Mouse (Mus musculus): ENCODE data around the gene Nlgn1. TPM values are rescaled to one million over a fixed set of nuclear protein-coding genes. Genes with fewer than 3 reads are reported as not detected.

The Nlgn1 gene
- polyA plus RNA-seq, 1 experiment from 2014 or later = 0.34 TPM

- peak overlapping the region; percentile 47 to 54 for H3K4me3 ChIP-seq (ENCODE audit: control insufficient read depth in 1 of 2, insufficient read depth in 1 of 2, low read depth in 1 of 2, low read length in 2 of 2)
- peak overlapping the region; percentile 95 for H3K4me2 ChIP-seq (ENCODE audit: low read length)
- H3K4me1 ChIP-seq (ENCODE audit: control insufficient read depth in 2 of 2, insufficient read depth in 2 of 2, low read length in 2 of 2) = peaks cover 0 to 8% of the 10 kb centered on the region in 2 experiments; a peak in 2 of 4 replicates
- no peak overlapping the region for H3K27ac ChIP-seq (replicated peaks in 1 of 2; ENCODE audit: control insufficient read depth in 1 of 2, insufficient read depth in 1 of 2, low read depth in 2 of 2, low read length in 2 of 2)
- no peak for ATAC-seq (ENCODE audit: insufficient number of reproducible peaks, insufficient read depth, low FRiP score, low read depth)
- H3K9ac ChIP-seq (ENCODE audit: low read length) = peak overlapping the region; percentile 61
- H3K27me3 ChIP-seq (ENCODE audit: control insufficient read depth, insufficient read depth, low read length) = peaks cover 8% of the 10 kb centered on the region
- H3K9me3 ChIP-seq (ENCODE audit: control insufficient read depth, low read length) = no peaks in the 10 kb centered on the region
- H3K36me3 ChIP-seq (ENCODE audit: control insufficient read depth, insufficient read depth, low read length) = no peaks in the 10 kb centered on the region
- WGBS = 1% methylated on average over 10 of the region's 10 CpGs
Observed at GRCm38 (mm10) chr3:26152510-26153035, 179.7 kb downstream of the Nlgn1 start.

- Histone ChIP-seq H3K27ac (replicated peaks in 1 of 2; ENCODE audit: control insufficient read depth in 1 of 2, insufficient read depth in 1 of 2, low read depth in 2 of 2, low read length in 2 of 2) (no peak overlapping the region), H3K9me3 (ENCODE audit: control insufficient read depth, low read length) (no peaks in the 10 kb centered on the region), H3K9ac (ENCODE audit: low read length) (no peak overlapping the region), H3K27me3 (ENCODE audit: control insufficient read depth, insufficient read depth, low read length) (peaks cover 8% of the 10 kb centered on the region), H3K4me1 (ENCODE audit: control insufficient read depth in 2 of 2, insufficient read depth in 2 of 2, low read length in 2 of 2) (peaks cover 0 to 8% of the 10 kb centered on the region in 2 experiments; a peak in 2 of 4 replicates), H3K36me3 (ENCODE audit: control insufficient read depth, insufficient read depth, low read length) (no peaks in the 10 kb centered on the region), H3K4me2 (ENCODE audit: low read length) (no peak overlapping the region), H3K4me3 (ENCODE audit: control insufficient read depth in 1 of 2, insufficient read depth in 1 of 2, low read depth in 1 of 2, low read length in 2 of 2) (no peak overlapping the region)
- 31% methylated on average over 6 of the region's 6 CpGs for WGBS
- no peak for ATAC-seq (ENCODE audit: insufficient number of reproducible peaks, insufficient read depth, low FRiP score, low read depth)
Observed at GRCm38 (mm10) chr3:26151351-26152020, 180.8 kb downstream of the Nlgn1 start.

- Histone ChIP-seq H3K4me3 (ENCODE audit: control insufficient read depth in 1 of 2, insufficient read depth in 1 of 2, low read depth in 1 of 2, low read length in 2 of 2) (no peak overlapping the region), H3K4me2 (ENCODE audit: low read length) (no peak overlapping the region), H3K27ac (replicated peaks in 1 of 2; ENCODE audit: control insufficient read depth in 1 of 2, insufficient read depth in 1 of 2, low read depth in 2 of 2, low read length in 2 of 2) (no peak overlapping the region), H3K27me3 (ENCODE audit: control insufficient read depth, insufficient read depth, low read length) (no peaks in the 10 kb centered on the region), H3K9ac (ENCODE audit: low read length) (no peak overlapping the region), H3K9me3 (ENCODE audit: control insufficient read depth, low read length) (no peaks in the 10 kb centered on the region), H3K4me1 (ENCODE audit: control insufficient read depth in 2 of 2, insufficient read depth in 2 of 2, low read length in 2 of 2) (no peaks in the 10 kb centered on the region), H3K36me3 (ENCODE audit: control insufficient read depth, insufficient read depth, low read length) (no peaks in the 10 kb centered on the region)
- ATAC-seq (ENCODE audit: insufficient number of reproducible peaks, insufficient read depth, low FRiP score, low read depth) = no peak
- 71% methylated on average over 3 of the region's 3 CpGs for WGBS
Observed at GRCm38 (mm10) chr3:26146174-26146573, 186.1 kb downstream of the Nlgn1 start.

DNA sequence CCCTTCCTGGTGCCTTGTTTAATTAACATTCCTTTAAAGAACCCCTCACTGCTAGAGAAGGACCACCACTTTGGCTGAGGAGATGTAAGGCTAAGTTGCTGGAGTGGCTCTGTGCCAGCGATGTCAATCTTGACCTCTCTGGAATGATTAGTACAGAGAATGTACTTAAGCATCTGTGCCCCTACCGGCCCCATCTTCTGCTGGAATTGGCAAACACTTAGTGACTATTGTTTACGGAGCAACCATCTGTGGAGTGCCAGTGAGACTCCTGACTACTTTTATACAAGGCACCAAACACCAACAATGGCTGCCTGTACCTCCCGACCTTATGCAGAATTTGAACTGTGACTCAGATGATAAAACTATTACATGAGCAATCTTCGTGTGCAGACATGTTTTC, 186.8 kb downstream of the Nlgn1 start:
- Histone ChIP-seq H3K4me1 (ENCODE audit: control insufficient read depth in 2 of 2, insufficient read depth in 2 of 2, low read length in 2 of 2) (no peaks in the 10 kb centered on the region), H3K9ac (ENCODE audit: low read length) (no peak overlapping the region), H3K36me3 (ENCODE audit: control insufficient read depth, insufficient read depth, low read length) (no peaks in the 10 kb centered on the region), H3K9me3 (ENCODE audit: control insufficient read depth, low read length) (no peaks in the 10 kb centered on the region), H3K4me2 (ENCODE audit: low read length) (no peak overlapping the region), H3K27ac (replicated peaks in 1 of 2; ENCODE audit: control insufficient read depth in 1 of 2, insufficient read depth in 1 of 2, low read depth in 2 of 2, low read length in 2 of 2) (no peak overlapping the region), H3K27me3 (ENCODE audit: control insufficient read depth, insufficient read depth, low read length) (no peaks in the 10 kb centered on the region), H3K4me3 (ENCODE audit: control insufficient read depth in 1 of 2, insufficient read depth in 1 of 2, low read depth in 1 of 2, low read length in 2 of 2) (no peak overlapping the region)
- 70% methylated on average over 5 of the region's 5 CpGs for whole genome bisulfite sequencing
- ATAC-seq (ENCODE audit: insufficient number of reproducible peaks, insufficient read depth, low FRiP score, low read depth) = no peak

GRCm38 (mm10) chr3:26141590-26141989, 190.7 kb downstream of the Nlgn1 start:
- WGBS = 80% methylated on average over 3 of the region's 3 CpGs
- Histone ChIP-seq H3K27ac (replicated peaks in 1 of 2; ENCODE audit: control insufficient read depth in 1 of 2, insufficient read depth in 1 of 2, low read depth in 2 of 2, low read length in 2 of 2) (no peak overlapping the region), H3K9ac (ENCODE audit: low read length) (no peak overlapping the region), H3K4me3 (ENCODE audit: control insufficient read depth in 1 of 2, insufficient read depth in 1 of 2, low read depth in 1 of 2, low read length in 2 of 2) (no peak overlapping the region), H3K9me3 (ENCODE audit: control insufficient read depth, low read length) (no peaks in the 10 kb centered on the region), H3K4me2 (ENCODE audit: low read length) (no peak overlapping the region), H3K4me1 (ENCODE audit: control insufficient read depth in 2 of 2, insufficient read depth in 2 of 2, low read length in 2 of 2) (no peaks in the 10 kb centered on the region), H3K27me3 (ENCODE audit: control insufficient read depth, insufficient read depth, low read length) (no peaks in the 10 kb centered on the region), H3K36me3 (ENCODE audit: control insufficient read depth, insufficient read depth, low read length) (no peaks in the 10 kb centered on the region)
- no peak for ATAC-seq (ENCODE audit: insufficient number of reproducible peaks, insufficient read depth, low FRiP score, low read depth)

DNA sequence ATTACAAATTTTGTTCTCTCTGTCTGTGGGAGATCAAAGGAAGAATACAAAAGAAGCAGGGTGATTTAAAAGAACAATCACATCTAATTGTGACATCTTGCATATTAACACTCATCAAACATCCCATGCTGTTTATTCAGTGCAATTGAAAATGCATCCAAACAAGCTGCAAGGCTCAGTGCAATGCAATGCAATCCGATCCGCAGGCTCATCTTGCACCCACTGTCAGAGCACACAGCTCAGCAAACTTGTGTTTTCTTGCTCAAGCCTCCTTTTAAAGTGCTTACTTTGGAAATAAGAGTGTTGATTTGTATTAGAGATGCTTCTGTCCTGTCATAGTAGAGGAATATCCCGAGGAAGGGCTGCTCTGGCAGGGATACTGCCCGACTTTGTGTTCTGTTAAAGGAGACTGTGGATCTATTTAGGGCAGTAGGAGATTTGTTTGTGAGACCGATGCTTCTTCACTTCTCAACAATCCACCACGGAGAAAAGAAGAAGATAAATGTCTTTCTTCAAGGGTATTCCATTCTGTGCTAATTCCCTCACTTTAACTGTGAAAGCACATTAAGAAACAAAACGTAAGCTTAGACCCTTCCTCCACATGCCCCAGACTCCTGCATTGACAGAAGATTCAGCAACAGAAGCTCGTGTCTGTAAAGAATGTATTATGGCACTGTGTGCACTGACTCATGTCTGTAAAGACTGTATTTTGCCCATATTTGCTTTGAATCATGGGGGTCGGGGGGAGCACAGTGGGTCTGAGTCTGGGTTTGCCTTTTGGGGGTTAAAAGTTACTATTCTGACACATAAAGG, 197.2 kb downstream of the Nlgn1 start:
- Histone ChIP-seq H3K9me3 (ENCODE audit: control insufficient read depth, low read length) (no peaks in the 10 kb centered on the region), H3K27ac (replicated peaks in 1 of 2; ENCODE audit: control insufficient read depth in 1 of 2, insufficient read depth in 1 of 2, low read depth in 2 of 2, low read length in 2 of 2) (no peak overlapping the region), H3K4me3 (ENCODE audit: control insufficient read depth in 1 of 2, insufficient read depth in 1 of 2, low read depth in 1 of 2, low read length in 2 of 2) (no peak overlapping the region), H3K36me3 (ENCODE audit: control insufficient read depth, insufficient read depth, low read length) (no peaks in the 10 kb centered on the region), H3K27me3 (ENCODE audit: control insufficient read depth, insufficient read depth, low read length) (no peaks in the 10 kb centered on the region), H3K9ac (ENCODE audit: low read length) (no peak overlapping the region), H3K4me1 (ENCODE audit: control insufficient read depth in 2 of 2, insufficient read depth in 2 of 2, low read length in 2 of 2) (no peaks in the 10 kb centered on the region), H3K4me2 (ENCODE audit: low read length) (no peak overlapping the region)
- ATAC-seq (ENCODE audit: insufficient number of reproducible peaks, insufficient read depth, low FRiP score, low read depth) = no peak
- 46% methylated on average over 9 of the region's 9 CpGs for WGBS

DNA sequence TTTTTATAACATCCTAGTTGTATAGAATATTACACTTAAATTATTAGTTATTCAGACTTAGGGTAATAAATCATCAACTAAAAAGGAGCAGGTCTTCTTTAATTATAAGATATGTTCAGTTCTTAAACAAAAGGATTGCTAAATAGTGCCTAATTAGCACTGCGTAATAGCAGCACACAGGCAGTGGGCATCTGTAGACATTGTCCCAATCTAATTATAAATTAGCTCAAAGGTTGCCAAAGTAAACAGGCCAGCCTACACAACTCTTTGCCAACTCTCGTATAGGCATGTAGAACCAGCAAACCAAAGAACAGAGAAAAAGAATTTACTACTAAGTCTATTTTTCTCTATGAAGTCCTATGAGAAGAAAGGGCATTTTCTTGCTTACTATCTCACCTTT, 201.3 kb downstream of the Nlgn1 start:
- no peaks in the 10 kb centered on the region for H3K36me3 ChIP-seq (ENCODE audit: control insufficient read depth, insufficient read depth, low read length)
- no peak for ATAC-seq (ENCODE audit: insufficient number of reproducible peaks, insufficient read depth, low FRiP score, low read depth)
- H3K9me3 ChIP-seq (ENCODE audit: control insufficient read depth, low read length) = no peaks in the 10 kb centered on the region
- no peak overlapping the region for H3K9ac ChIP-seq (ENCODE audit: low read length)
- H3K27me3 ChIP-seq (ENCODE audit: control insufficient read depth, insufficient read depth, low read length) = no peaks in the 10 kb centered on the region
- H3K4me1 ChIP-seq (ENCODE audit: control insufficient read depth in 2 of 2, insufficient read depth in 2 of 2, low read length in 2 of 2) = no peaks in the 10 kb centered on the region
- no peak overlapping the region for H3K27ac ChIP-seq (replicated peaks in 1 of 2; ENCODE audit: control insufficient read depth in 1 of 2, insufficient read depth in 1 of 2, low read depth in 2 of 2, low read length in 2 of 2)
- no peak overlapping the region for H3K4me3 ChIP-seq (ENCODE audit: control insufficient read depth in 1 of 2, insufficient read depth in 1 of 2, low read depth in 1 of 2, low read length in 2 of 2)
- no peak overlapping the region for H3K4me2 ChIP-seq (ENCODE audit: low read length)
- 66% methylated on average over 2 of the region's 2 CpGs for WGBS
